Mouse (Mus musculus) bone marrow, adult 2 months (tissue): ENCODE measurements around the gene Tmcc1. TPM values are rescaled to one million over a fixed set of nuclear protein-coding genes. Genes with fewer than 3 reads are reported as not detected.

Experiments
- H3K27ac ChIP-seq: fragments of 200-500 bp; 2 replicates; pipeline ENCODE4 v1.5.1; 2012; ENCODE audit warnings: low read depth, mild to moderate bottlenecking, control low read depth, inconsistent platforms, low read length; ENCODE audit not compliant: control insufficient read depth, poor library complexity, insufficient read depth
- H3K4me1 ChIP-seq: fragments of 200-500 bp; 2 replicates; pipeline ENCODE4 v1.6.1; 2011; ENCODE audit warnings: low read length; ENCODE audit not compliant: control insufficient read depth, insufficient read depth
- H3K4me3 ChIP-seq: fragments of 200-500 bp; replicated peaks from 2 replicates; pipeline ENCODE3; 2011; ENCODE audit warnings: mild to moderate bottlenecking, low read depth, low read length, control low read depth; ENCODE audit not compliant: control insufficient read depth
- CTCF ChIP-seq: fragments of 200-500 bp; IDR thresholded peaks from 2 replicates; pipeline ENCODE4 v1.5.1; 2011; ENCODE audit warnings: low read length, control low read depth; ENCODE audit not compliant: control insufficient read depth, insufficient read depth
- POLR2A ChIP-seq: fragments of 200-500 bp; IDR thresholded peaks from 2 replicates; pipeline ENCODE4 v1.6.1; 2011; ENCODE audit warnings: low read depth, mild to moderate bottlenecking, control low read depth, low read length, borderline replicate concordance; ENCODE audit not compliant: control insufficient read depth
- WGBS: fragments of 180-500 bp; shearing (Covaris S2); methylation state at CpG from one replicate; pipeline ENCODE4 v1.1.7; 2018; 5-methylcytosine and 5-hydroxymethylcytosine counted together
- polyA plus RNA-seq: library from polyadenylated mRNA; stranded (reverse); fragments of >200 nt; gene quantifications from 2 replicates; pipeline ENCODE4 v1.2.4, GENCODE M21; 2011; ENCODE audit warnings: low replicate concordance; ENCODE audit not compliant: missing spikeins, insufficient read depth, insufficient read length

Tmcc1 gene
- polyA plus RNA-seq, 1 experiment = 33.6 TPM

- H3K4me1 ChIP-seq = no peaks in the 10 kb centered on the region; the same call in 1 of the 2 replicates
- 4% methylated on average over 29 of the region's 29 CpGs for WGBS
- H3K27ac ChIP-seq = no peak overlapping the region
- TF ChIP-seq CTCF (no peak), POLR2A (no peak)
- peak overlapping the region; percentile 51 for H3K4me3 ChIP-seq
Observed at GRCm38 (mm10) chr6:116107471-116108358, 85.6 kb downstream of the Tmcc1 start.

GRCm38 (mm10) chr6:116106967-116107470 lies 86.3 kb downstream of the Tmcc1 start:
- TF ChIP-seq CTCF = no peak
- no peak for TF ChIP-seq POLR2A
- Histone ChIP-seq H3K27ac (no peak overlapping the region), H3K4me1 (no peaks in the 10 kb centered on the region; the same call in 1 of the 2 replicates), H3K4me3 (peak overlapping the region; percentile 51)
- WGBS = 26% methylated on average over 6 of the region's 6 CpGs

GRCm38 (mm10) chr6:116097579-116097978 lies 95.7 kb downstream of the Tmcc1 start:
- no peak overlapping the region for H3K27ac ChIP-seq
- H3K4me1 ChIP-seq = no peaks in the 10 kb centered on the region; the same call in 1 of the 2 replicates
- 55% methylated on average over 2 of the region's 2 CpGs for WGBS
- no peak for TF ChIP-seq CTCF
- TF ChIP-seq POLR2A = no peak
- no peak overlapping the region for H3K4me3 ChIP-seq

- no peak overlapping the region for H3K4me3 ChIP-seq
- no peaks in the 10 kb centered on the region for H3K4me1 ChIP-seq
- TF ChIP-seq POLR2A (no peak), CTCF (no peak)
- no peak overlapping the region for H3K27ac ChIP-seq
Observed at GRCm38 (mm10) chr6:116089402-116089801, 103.9 kb downstream of the Tmcc1 start.

GRCm38 (mm10) chr6:116086036-116086435 lies 107.2 kb downstream of the Tmcc1 start:
- WGBS = 97% methylated on average over 1 of the region's 1 CpGs
- TF ChIP-seq CTCF = no peak
- Histone ChIP-seq H3K27ac (no peak overlapping the region), H3K4me3 (no peak overlapping the region), H3K4me1 (no peaks in the 10 kb centered on the region)

- no peak for TF ChIP-seq POLR2A
- no peak for TF ChIP-seq CTCF
- no peak overlapping the region for H3K27ac ChIP-seq
- no peak overlapping the region for H3K4me3 ChIP-seq
- WGBS = 83% methylated on average over 1 of the region's 1 CpGs
- H3K4me1 ChIP-seq = no peaks in the 10 kb centered on the region
Observed at GRCm38 (mm10) chr6:116082239-116082638, 111.0 kb downstream of the Tmcc1 start.

- H3K27ac ChIP-seq = no peak overlapping the region
- TF ChIP-seq POLR2A (no peak), CTCF (no peak)
- 82% methylated on average over 2 of the region's 2 CpGs for WGBS
- no peaks in the 10 kb centered on the region for H3K4me1 ChIP-seq
- H3K4me3 ChIP-seq = no peak overlapping the region
Observed at GRCm38 (mm10) chr6:116081375-116081774, 111.9 kb downstream of the Tmcc1 start.

- Histone ChIP-seq H3K27ac (no peak overlapping the region), H3K4me1 (no peaks in the 10 kb centered on the region), H3K4me3 (no peak overlapping the region)
- TF ChIP-seq CTCF = no peak
- WGBS = 86% methylated on average over 5 of the region's 5 CpGs
Observed at GRCm38 (mm10) chr6:116080756-116081155, 112.5 kb downstream of the Tmcc1 start.
